Mouse (Mus musculus) midbrain, embryonic 14.5 days (tissue): ENCODE results near the gene Opa3. TPM values are rescaled to one million over a fixed set of nuclear protein-coding genes. Genes with fewer than 3 reads are reported as not detected.
A peak's percentile ranks its signal among the peaks of the same experiment; 100 is the strongest.

ENCODE experiments used
- ATAC-seq: fragments of 200-750 bp; cut with Nextera tagmentation; 2 replicates; pipeline ENCODE4 v1.8.0; 2017; ENCODE audit warnings: moderate number of reproducible peaks, moderate library complexity; ENCODE audit not compliant: low FRiP score, low TSS enrichment
- DNase-seq: peaks from one replicate; pipeline ENCODE4 v3.0.0-alpha.2; 2015
- H3K27ac ChIP-seq: fragments of 300-500 bp; sonication (generic); replicated peaks from 2 replicates; pipeline ENCODE4 v1.5.1; 2014; ENCODE audit warnings: mild to moderate bottlenecking, low read depth, low read length, moderate library complexity
- H3K27me3 ChIP-seq: fragments of 300-500 bp; sonication (generic); 2 replicates; pipeline ENCODE4 v1.6.1; 2014; ENCODE audit warnings: low read length, control low read depth, mixed read lengths; ENCODE audit not compliant: control insufficient read depth, insufficient read depth
- H3K36me3 ChIP-seq: fragments of 300-500 bp; sonication (generic); 2 replicates; pipeline ENCODE4 v1.6.1; 2014; ENCODE audit warnings: low read length, control low read depth; ENCODE audit not compliant: control insufficient read depth, insufficient read depth
- H3K4me1 ChIP-seq: fragments of 300-500 bp; sonication (generic); 2 replicates; pipeline ENCODE4 v1.6.1; 2014; ENCODE audit warnings: mild to moderate bottlenecking, antibody characterized with exemption, low read length, control low read depth; ENCODE audit not compliant: control insufficient read depth, insufficient read depth
- H3K4me2 ChIP-seq: fragments of 300-500 bp; sonication (generic); 2 replicates; pipeline ENCODE4 v1.6.1; 2014; ENCODE audit warnings: mild to moderate bottlenecking, low read length, moderate library complexity
- H3K4me3 ChIP-seq: fragments of 300-500 bp; sonication (generic); replicated peaks from 2 replicates; pipeline ENCODE4 v1.5.1; 2014; ENCODE audit warnings: low read depth, low read length
- H3K9ac ChIP-seq: fragments of 300-500 bp; sonication (generic); replicated peaks from 2 replicates; pipeline ENCODE4 v1.6.1; 2014; ENCODE audit warnings: mild to moderate bottlenecking, low read length, moderate library complexity
- H3K9me3 ChIP-seq: fragments of 300-500 bp; sonication (generic); 2 replicates; pipeline ENCODE4 v1.6.1; 2016; ENCODE audit warnings: low read length, control low read depth, mixed read lengths; ENCODE audit not compliant: control insufficient read depth
- WGBS: fragments of 180-500 bp; shearing (Covaris S2); extraction: QIAGEN DNeasy Blood & Tissue Kit; methylation state at CpG from one replicate; pipeline ENCODE4 v1.1.7; 2014; 5-methylcytosine and 5-hydroxymethylcytosine counted together
- polyA plus RNA-seq: library from polyadenylated mRNA; unstranded; fragments of >200 nt; fragmentation: Nextera tagmentation; extraction: Ambion mirVana; gene quantifications from 2 replicates; pipeline ENCODE4 v1.2.1, GENCODE M21; 2014

Opa3 gene
- polyA plus RNA-seq, 1 experiment from 2014 or later = 35.0 TPM

DNA sequence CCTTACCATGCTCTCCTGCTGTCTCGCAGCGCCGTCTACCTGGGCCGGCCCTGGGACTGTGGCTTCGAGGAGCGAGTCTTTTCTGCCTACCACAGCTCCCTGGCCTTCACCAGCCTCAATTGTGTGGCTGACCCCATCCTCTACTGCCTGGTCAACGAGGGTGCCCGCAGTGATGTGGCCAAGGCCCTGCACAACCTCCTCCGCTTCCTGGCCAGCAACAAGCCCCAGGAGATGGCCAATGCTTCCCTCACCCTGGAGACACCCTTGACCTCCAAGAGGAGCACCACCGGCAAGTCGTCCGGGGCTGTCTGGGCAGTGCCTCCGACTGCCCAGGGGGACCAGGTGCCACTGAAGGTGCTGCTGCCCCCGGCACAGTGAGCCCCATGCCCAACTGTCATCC, 5.3 kb upstream of the Opa3 start:
- Histone ChIP-seq H3K27ac (no peak overlapping the region), H3K4me3 (no peak overlapping the region), H3K36me3 (peaks cover 6% of the 10 kb centered on the region; the same call in 1 of the 2 replicates), H3K4me1 (peaks cover 8% of the 10 kb centered on the region), H3K4me2 (no peak overlapping the region), H3K9ac (no peak overlapping the region), H3K27me3 (no peaks in the 10 kb centered on the region), H3K9me3 (no peaks in the 10 kb centered on the region)
- ATAC-seq (no peak), DNase-seq (no peak)
- WGBS = 93% methylated on average over 14 of the region's 14 CpGs

DNA sequence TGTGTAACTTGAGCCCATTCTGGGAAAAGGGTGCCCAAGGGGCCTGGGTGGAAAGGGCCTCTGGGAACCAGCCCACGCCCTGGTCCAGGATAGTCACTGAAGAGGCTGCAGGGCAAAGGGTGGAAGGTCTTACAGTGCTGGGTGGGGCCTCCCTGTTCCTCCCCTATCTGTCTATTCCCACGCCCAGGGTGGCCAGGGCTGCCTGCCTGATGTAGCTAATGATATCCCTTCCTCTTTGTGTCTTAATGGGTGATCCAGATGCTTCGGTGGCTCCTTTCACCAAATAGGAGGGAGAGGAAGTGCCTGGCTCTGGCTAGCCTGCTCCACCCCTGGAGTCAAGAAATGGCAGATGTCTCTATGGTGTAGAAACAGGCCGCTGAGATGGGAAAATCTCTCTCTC, 3.2 kb upstream of the Opa3 start:
- no peak overlapping the region for H3K9ac ChIP-seq
- no peak overlapping the region for H3K4me2 ChIP-seq
- no peaks in the 10 kb centered on the region for H3K9me3 ChIP-seq
- H3K4me3 ChIP-seq = no peak overlapping the region
- no peak overlapping the region for H3K27ac ChIP-seq
- H3K4me1 ChIP-seq = peaks cover 17% of the 10 kb centered on the region
- no peak for DNase-seq
- H3K27me3 ChIP-seq = no peaks in the 10 kb centered on the region
- peaks cover 6% of the 10 kb centered on the region; the same call in 1 of the 2 replicates for H3K36me3 ChIP-seq
- WGBS = 83% methylated on average over 4 of the region's 4 CpGs
- ATAC-seq = no peak

DNA sequence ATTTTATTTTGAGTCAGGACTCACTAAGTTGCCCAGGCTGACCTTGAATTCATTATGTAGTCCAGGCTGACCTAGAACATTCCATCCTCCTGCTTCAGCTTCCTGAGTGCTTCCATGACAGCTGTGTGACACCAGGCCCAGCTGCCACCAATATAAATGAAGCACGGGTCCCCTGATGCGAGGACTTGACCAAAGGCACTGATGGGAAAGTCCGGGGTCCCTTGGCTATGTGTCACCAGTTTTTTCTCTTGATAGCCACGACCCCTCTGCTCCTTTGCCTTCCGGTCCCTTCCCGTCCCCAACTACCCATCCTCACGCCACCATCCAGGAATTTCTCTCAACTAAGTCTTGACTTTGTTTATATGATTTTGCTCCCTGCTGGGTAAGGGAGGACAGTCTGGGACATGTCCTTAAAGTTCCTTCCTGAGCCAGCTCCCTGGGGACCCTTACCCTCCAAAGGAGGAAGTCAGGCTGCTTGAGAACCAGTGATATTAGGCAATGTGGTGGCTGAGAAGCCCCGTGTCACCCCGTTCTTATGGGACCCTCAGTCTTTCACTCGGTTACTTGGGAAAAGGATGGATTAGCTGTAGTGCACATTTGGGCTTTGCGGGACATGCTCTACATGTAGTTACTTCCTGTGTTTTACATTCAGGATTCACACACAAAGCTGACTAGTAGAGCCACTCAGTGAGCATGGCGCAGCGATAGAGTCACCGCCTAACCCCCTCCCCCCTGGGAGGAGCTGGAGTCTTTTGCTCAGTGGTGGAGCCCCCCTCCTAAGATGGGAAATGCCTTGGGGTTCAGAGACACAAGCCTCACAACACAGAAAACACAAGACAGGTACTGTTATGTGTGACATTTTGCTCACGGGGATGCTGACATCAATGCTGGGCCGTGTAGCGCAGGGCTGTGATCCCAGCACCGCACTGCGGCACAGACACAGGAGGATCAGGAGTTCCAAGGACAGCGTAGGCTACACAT, 1.0 kb upstream of the Opa3 start:
- Histone ChIP-seq H3K4me1 (peaks cover 19% of the 10 kb centered on the region), H3K9me3 (no peaks in the 10 kb centered on the region), H3K4me2 (peak overlapping the region; percentile 92), H3K27ac (peak overlapping the region; percentile 100), H3K36me3 (peaks cover 14% of the 10 kb centered on the region), H3K27me3 (no peaks in the 10 kb centered on the region), H3K4me3 (peak overlapping the region; percentile 65), H3K9ac (peak overlapping the region; percentile 61)
- DNase-seq (peak; percentile 68), ATAC-seq (peak; percentile 21; the same call in 1 of the 2 replicates)
- 19% methylated on average over 20 of the region's 20 CpGs for WGBS

DNA sequence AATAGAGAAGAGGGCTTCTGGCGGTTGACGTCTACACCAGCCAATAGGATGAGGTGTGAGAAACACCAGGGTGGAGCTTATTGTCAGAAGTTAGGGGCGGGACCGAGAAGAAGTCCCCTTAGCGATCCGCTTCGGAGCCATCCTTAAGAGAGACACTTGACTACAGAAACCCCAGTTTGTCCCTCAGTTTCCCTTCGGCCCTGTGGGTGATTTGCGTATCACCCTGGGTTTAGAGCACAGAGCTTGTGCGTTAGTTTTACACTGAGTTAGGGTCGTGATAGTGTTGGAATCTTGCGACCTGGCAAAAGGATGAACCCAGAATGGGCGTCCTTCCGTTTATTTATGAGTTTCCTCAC, 637 bp downstream of the Opa3 start:
- H3K9ac ChIP-seq = peak overlapping the region; percentile 79
- no peak for DNase-seq
- peak overlapping the region; percentile 65 for H3K4me3 ChIP-seq
- peaks cover 14% of the 10 kb centered on the region for H3K36me3 ChIP-seq
- H3K27me3 ChIP-seq = no peaks in the 10 kb centered on the region
- peak overlapping the region; percentile 100 for H3K27ac ChIP-seq
- H3K4me1 ChIP-seq = peaks cover 19% of the 10 kb centered on the region
- peak overlapping the region; percentile 92 for H3K4me2 ChIP-seq
- no peak for ATAC-seq
- WGBS = 0% methylated on average over 14 of the region's 14 CpGs
- no peaks in the 10 kb centered on the region for H3K9me3 ChIP-seq

DNA sequence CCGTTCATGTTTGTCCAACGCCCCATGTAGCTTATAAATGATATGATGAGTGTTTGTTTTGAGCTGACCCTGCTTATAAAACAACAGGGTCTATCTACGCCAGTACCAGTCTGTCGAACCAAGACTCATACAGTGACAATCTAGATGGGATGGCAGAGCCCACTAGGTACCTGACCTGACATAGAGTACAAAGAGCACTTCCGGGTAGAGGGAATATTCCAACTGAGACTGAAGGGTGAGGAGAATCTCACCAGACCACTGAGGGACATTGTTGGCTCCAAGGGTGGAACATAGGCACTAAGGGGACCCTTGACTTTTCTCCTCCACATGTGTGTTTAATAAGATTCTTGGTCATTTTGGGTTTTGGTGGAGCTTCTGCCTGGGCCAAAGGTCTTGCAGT, 1.3 kb downstream of the Opa3 start:
- Histone ChIP-seq H3K4me2 (peak overlapping the region; percentile 92), H3K27me3 (no peaks in the 10 kb centered on the region), H3K4me1 (peaks cover 19% of the 10 kb centered on the region), H3K27ac (peak overlapping the region; percentile 100), H3K9me3 (no peaks in the 10 kb centered on the region), H3K36me3 (peaks cover 14% of the 10 kb centered on the region), H3K9ac (peak overlapping the region; percentile 79), H3K4me3 (peak overlapping the region; percentile 65)
- WGBS = 44% methylated on average over 5 of the region's 5 CpGs
- ATAC-seq (no peak), DNase-seq (no peak)

DNA sequence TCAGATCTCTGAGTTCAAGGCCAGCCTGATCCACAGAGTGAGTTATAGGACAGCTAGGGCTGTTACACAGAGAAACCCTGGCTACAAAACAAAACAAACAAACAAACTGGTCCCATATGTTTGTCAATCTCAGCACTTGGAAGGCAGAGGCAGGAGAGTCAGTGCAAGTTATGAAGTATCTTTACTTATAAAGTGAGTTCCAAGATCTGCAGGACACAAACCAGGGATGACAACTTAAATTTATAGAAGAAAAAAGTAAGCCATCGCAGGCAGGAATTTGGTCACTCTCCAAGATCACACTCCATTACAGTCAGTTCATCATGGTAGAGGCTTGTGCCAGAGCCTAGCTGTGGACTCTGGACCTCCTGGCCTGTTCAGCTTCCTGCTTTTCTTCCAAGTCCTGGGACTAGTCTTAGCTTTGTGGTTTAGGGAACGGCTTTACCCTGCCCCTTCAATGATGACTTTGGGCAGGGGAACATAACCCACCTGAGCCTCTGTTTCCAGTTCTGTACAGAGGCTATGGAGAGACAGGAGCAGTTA, 2.0 kb downstream of the Opa3 start:
- peaks cover 14% of the 10 kb centered on the region for H3K36me3 ChIP-seq
- peaks cover 19% of the 10 kb centered on the region for H3K4me1 ChIP-seq
- DNase-seq (no peak), ATAC-seq (no peak)
- 96% methylated on average over 2 of the region's 2 CpGs for WGBS
- H3K4me2 ChIP-seq = peak overlapping the region; percentile 92; the same call in 1 of the 2 replicates
- no peaks in the 10 kb centered on the region for H3K9me3 ChIP-seq
- no peak overlapping the region for H3K27ac ChIP-seq
- no peak overlapping the region for H3K4me3 ChIP-seq
- no peak overlapping the region for H3K9ac ChIP-seq
- H3K27me3 ChIP-seq = no peaks in the 10 kb centered on the region

DNA sequence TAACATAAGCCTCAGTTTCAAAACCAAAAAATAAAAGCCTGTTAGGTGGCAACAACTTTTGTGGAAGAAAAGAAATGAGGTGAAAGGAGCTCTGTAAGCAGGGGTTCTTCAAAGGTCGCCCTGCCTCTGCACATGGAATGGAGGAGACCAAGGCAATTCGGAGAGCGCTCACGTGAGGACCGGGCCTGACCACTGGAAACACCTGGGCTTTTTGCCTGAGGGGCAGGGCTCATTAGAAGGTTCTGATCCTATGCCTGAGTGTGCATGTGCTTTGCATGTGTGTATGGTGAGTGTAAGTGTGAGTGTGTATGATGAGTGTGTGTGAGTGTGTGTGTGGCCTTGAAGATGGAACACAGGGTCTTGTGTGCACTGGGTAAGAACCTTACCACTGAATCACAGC, 2.8 kb downstream of the Opa3 start:
- DNase-seq (no peak), ATAC-seq (no peak)
- Histone ChIP-seq H3K27me3 (no peaks in the 10 kb centered on the region), H3K9ac (no peak overlapping the region), H3K9me3 (no peaks in the 10 kb centered on the region), H3K4me1 (peaks cover 19% of the 10 kb centered on the region), H3K27ac (no peak overlapping the region), H3K36me3 (peaks cover 8% of the 10 kb centered on the region), H3K4me2 (no peak overlapping the region), H3K4me3 (no peak overlapping the region)
- 95% methylated on average over 5 of the region's 5 CpGs for WGBS

DNA sequence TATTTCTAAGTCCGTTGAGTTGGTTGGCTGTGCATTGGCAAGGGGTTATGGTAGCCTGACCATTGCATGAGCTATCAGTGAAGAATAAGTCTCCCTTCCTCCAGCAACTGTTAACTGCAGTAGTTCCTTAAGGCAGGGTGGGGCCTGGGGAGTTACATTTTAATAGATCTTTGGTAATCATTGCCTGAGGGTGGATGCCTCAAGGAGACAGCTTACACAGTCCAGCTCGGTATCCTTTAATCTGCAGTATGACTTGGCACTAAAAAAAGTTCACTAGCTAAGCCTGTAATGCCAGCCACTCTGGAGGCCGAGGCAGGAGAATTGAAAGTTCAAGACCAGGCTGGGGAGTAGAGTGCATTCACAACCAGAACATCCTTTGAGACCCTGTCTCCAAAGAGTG, 3.7 kb downstream of the Opa3 start:
- ATAC-seq (no peak), DNase-seq (no peak)
- 87% methylated on average over 3 of the region's 3 CpGs for WGBS
- H3K9me3 ChIP-seq = no peaks in the 10 kb centered on the region
- H3K27me3 ChIP-seq = no peaks in the 10 kb centered on the region
- H3K36me3 ChIP-seq = peaks cover 8% of the 10 kb centered on the region
- H3K4me1 ChIP-seq = peaks cover 16% of the 10 kb centered on the region
- H3K27ac ChIP-seq = no peak overlapping the region
- H3K4me3 ChIP-seq = no peak overlapping the region
- no peak overlapping the region for H3K4me2 ChIP-seq
- no peak overlapping the region for H3K9ac ChIP-seq

DNA sequence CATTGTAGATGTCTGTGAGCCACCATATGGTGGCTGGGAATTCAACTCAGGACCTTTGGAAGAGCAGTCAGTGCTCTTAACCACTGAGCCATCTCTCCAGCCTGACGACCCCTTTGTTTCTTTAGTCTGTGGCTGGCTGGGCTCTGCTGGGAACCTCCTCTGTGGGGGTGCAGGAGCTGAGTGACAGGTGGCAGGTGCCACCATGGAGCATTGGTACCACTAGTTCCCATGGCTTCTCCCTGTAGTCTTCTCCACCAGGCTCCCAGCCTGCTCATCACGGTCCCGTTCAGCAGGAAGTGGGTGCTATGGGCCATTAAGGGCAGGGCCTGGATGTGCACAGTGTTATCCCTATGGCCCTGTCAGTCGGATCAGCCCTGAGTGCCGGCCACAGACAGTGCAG, 6.5 kb downstream of the Opa3 start:
- H3K9me3 ChIP-seq = no peaks in the 10 kb centered on the region
- peaks cover 8% of the 10 kb centered on the region for H3K36me3 ChIP-seq
- peaks cover 5% of the 10 kb centered on the region for H3K4me1 ChIP-seq
- no peak overlapping the region for H3K27ac ChIP-seq
- no peak overlapping the region for H3K9ac ChIP-seq
- no peak for ATAC-seq
- 84% methylated on average over 5 of the region's 5 CpGs for WGBS
- DNase-seq = no peak
- no peak overlapping the region for H3K4me3 ChIP-seq
- no peaks in the 10 kb centered on the region for H3K27me3 ChIP-seq
- H3K4me2 ChIP-seq = no peak overlapping the region
